Mouse (Mus musculus): Measurements from ENCODE around the gene Cnih4. TPM values are rescaled to one million over a fixed set of nuclear protein-coding genes. Genes with fewer than 3 reads are reported as not detected.
A peak's percentile ranks its signal among the peaks of the same experiment; 100 is the strongest.

The Cnih4 gene
- total and polyA plus RNA-seq, 3 experiments: 69.4 to 141 TPM; not detected in 1

DNA sequence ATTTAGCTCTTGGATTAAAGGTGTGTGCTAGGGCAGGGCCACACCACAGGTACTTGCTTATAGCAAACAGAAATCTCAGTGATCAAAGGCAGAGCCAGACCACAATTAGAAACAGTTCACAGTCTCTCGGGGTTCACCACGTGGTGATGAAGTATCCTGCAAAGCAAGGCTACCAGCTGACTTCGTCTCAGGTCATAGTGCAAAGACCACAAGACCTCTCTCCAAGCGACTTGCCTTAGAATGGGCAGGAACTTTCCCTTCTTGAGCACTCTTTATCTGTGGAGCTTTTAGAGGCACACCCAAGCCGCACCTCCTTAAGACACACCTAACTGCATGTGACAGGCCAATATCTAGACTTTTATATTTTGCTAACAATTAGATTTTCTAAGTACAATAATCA lies 4.0 kb downstream of the Cnih4 start:
- H3K9me3 ChIP-seq (replicated peaks; ENCODE audit: insufficient read depth, low read length): no peaks in the 10 kb centered on the region
- TF ChIP-seq RCOR1 (IDR thresholded peaks at IDR 0.05; ENCODE audit: low read depth, low read length) (no peak), EP300 (IDR thresholded peaks at IDR 0.05; ENCODE audit: low read depth in 1 of 2, low read length in 2 of 2) (no peak), CHD2 (IDR thresholded peaks at IDR 0.05; ENCODE audit: low read length) (no peak), BHLHE40 (IDR thresholded peaks at IDR 0.05; ENCODE audit: borderline replicate concordance, low read depth, low read length) (0 out of 2 replicates have a peak, but pooled peaks have one; percentile 54), MAZ (IDR thresholded peaks at IDR 0.05; ENCODE audit: low read depth, low read length) (no peak), MEF2A (IDR thresholded peaks at IDR 0.05; ENCODE audit: extremely low read depth, insufficient replicate concordance, low read depth, low read length, poor library complexity, severe bottlenecking) (no peak), POLR2A (IDR thresholded peaks at IDR 0.05; ENCODE audit: control insufficient read depth in 1 of 2, insufficient read depth in 1 of 2, low read depth in 1 of 2, low read length in 2 of 2, poor library complexity in 1 of 2) (peak in 1 of 2 experiments; percentile 47; a peak in 1 of 4 replicates), TBP (IDR thresholded peaks at IDR 0.05; ENCODE audit: low read depth, low read length) (0 out of 2 replicates have a peak, but pooled peaks have one; percentile 31), NRF1 (IDR thresholded peaks at IDR 0.05; ENCODE audit: insufficient read depth, low read depth, low read length, poor library complexity, severe bottlenecking) (no peak), JUND (IDR thresholded peaks at IDR 0.05; ENCODE audit: low read depth, low read length) (no peak), POLR2AphosphoS2 (IDR thresholded peaks at IDR 0.05; ENCODE audit: low read length) (no peak), MXI1 (IDR thresholded peaks at IDR 0.05; ENCODE audit: low read depth, low read length) (peak; percentile 69), ETS1 (IDR thresholded peaks at IDR 0.05; ENCODE audit: low read depth, low read length) (peak; percentile 24; the same call in 1 of the 2 replicates), ZKSCAN1 (IDR thresholded peaks at IDR 0.05; ENCODE audit: low read depth, low read length) (no peak), MYC (IDR thresholded peaks at IDR 0.05; ENCODE audit: low read depth, low read length) (peak; percentile 16; the same call in 1 of the 2 replicates), SIN3A (IDR thresholded peaks at IDR 0.05; ENCODE audit: low read length) (peak; percentile 41; the same call in 1 of the 2 replicates), KAT2A (conservative IDR thresholded peaks at IDR 0.05; ENCODE audit: low read depth, low read length) (no peak), UBTF (IDR thresholded peaks at IDR 0.05; ENCODE audit: borderline replicate concordance, insufficient read depth, low read depth, low read length) (no peak), GATA1 (IDR thresholded peaks at IDR 0.05; ENCODE audit: low read depth, low read length) (peak; percentile 31; the same call in 1 of the 2 replicates)
- H3K4me3 ChIP-seq (ENCODE audit: control insufficient read depth in 1 of 2, insufficient read depth in 1 of 2, low read depth in 2 of 2, low read length in 2 of 2): peak overlapping the region in 1 of 2 experiments; percentile 29; a peak in 2 of 4 replicates
- H3K9ac ChIP-seq (ENCODE audit: control insufficient read depth, low read depth, low read length, poor library complexity, severe bottlenecking): peak overlapping the region; percentile 25; the same call in 1 of the 2 replicates
- peaks cover 29% of the 10 kb centered on the region for H3K79me2 ChIP-seq (ENCODE audit: control insufficient read depth, insufficient read depth, low read length, poor library complexity)
- H3K27ac ChIP-seq (ENCODE audit: control insufficient read depth, low read depth, low read length): peak overlapping the region; percentile 42
- no peaks in the 10 kb centered on the region for H3K27me3 ChIP-seq (ENCODE audit: control insufficient read depth in 1 of 2, insufficient read depth in 2 of 2, low read length in 2 of 2)
- H3K4me1 ChIP-seq (ENCODE audit: control insufficient read depth in 1 of 2, insufficient read depth in 2 of 2, low read length in 2 of 2): peaks cover 19 to 31% of the 10 kb centered on the region in 2 experiments
- H3K36me3 ChIP-seq (ENCODE audit: control insufficient read depth in 1 of 2, insufficient read depth in 2 of 2, low read length in 2 of 2): peaks cover 0 to 56% of the 10 kb centered on the region in 2 experiments; a peak in 3 of 4 replicates
- peak; percentile 60 for DNase-seq (ENCODE audit: low read depth, low spot score)

Data from MEL (cell line).